Mouse (Mus musculus) CH12.LX (cell line): ENCODE results near the gene Rab11b. TPM values are rescaled to one million over a fixed set of nuclear protein-coding genes. Genes with fewer than 3 reads are reported as not detected.

Source experiments
- DNase-seq: peaks from one replicate; pipeline ENCODE4 v3.0.0-alpha.2; 2013; ENCODE audit errors: extremely low read depth
- H3K27ac ChIP-seq: 2 replicates; pipeline ENCODE4 v1.5.1; 2012; ENCODE audit warnings: low read depth, mild to moderate bottlenecking, control low read depth, moderate library complexity; ENCODE audit not compliant: insufficient read depth
- H3K27me3 ChIP-seq: replicated peaks from 2 replicates; pipeline ENCODE3; 2012; ENCODE audit warnings: inconsistent platforms
- H3K36me3 ChIP-seq, 2 experiments: replicated peaks in 1 of 2; 2 replicates each; pipeline versions ENCODE3 to v1.6.1; 2012; ENCODE audit warnings: inconsistent platforms in 1 of 2, low read length in 1 of 2, mild to moderate bottlenecking in 1 of 2, mixed read lengths in 1 of 2, moderate library complexity in 1 of 2; ENCODE audit not compliant: control insufficient read depth in 1 of 2, insufficient read depth in 1 of 2
- H3K4me1 ChIP-seq, 2 experiments: 2 replicates each; pipeline ENCODE4 v1.6.1; 2012; ENCODE audit warnings: inconsistent platforms in 1 of 2, moderate library complexity in 1 of 2; ENCODE audit not compliant: insufficient read depth in 2 of 2, control insufficient read depth in 1 of 2
- H3K4me2 ChIP-seq: 2 replicates; pipeline ENCODE4 v1.6.1; 2012; ENCODE audit warnings: low read depth, mild to moderate bottlenecking, control low read depth; ENCODE audit not compliant: poor library complexity, insufficient read depth, severe bottlenecking
- H3K4me3 ChIP-seq, 3 experiments: fragments of 150-350 bp in 1 of 3; sonication (generic) in 1 of 3; replicated peaks in 1 of 3; 2 replicates each; pipeline versions ENCODE3 to v1.5.1; 2011 to 2012; ENCODE audit warnings: low read depth in 2 of 3, low read length in 2 of 3, mild to moderate bottlenecking in 2 of 3, moderate library complexity in 2 of 3, control low read depth in 1 of 3, improper control_type of control experiment in 1 of 3, inconsistent platforms in 1 of 3, mixed read lengths in 1 of 3; ENCODE audit not compliant: poor library complexity in 1 of 3
- H3K79me2 ChIP-seq: replicated peaks from 2 replicates; pipeline ENCODE4 v1.6.1; 2012; ENCODE audit warnings: mild to moderate bottlenecking, moderate library complexity; ENCODE audit not compliant: control insufficient read depth, poor library complexity, insufficient read depth, severe bottlenecking; ENCODE audit errors: extremely low read depth
- H3K9ac ChIP-seq: 2 replicates; pipeline ENCODE4 v1.6.1; 2012; ENCODE audit warnings: low read depth, mild to moderate bottlenecking, control low read depth, moderate library complexity; ENCODE audit not compliant: insufficient read depth
- H3K9me3 ChIP-seq: replicated peaks from 2 replicates; pipeline ENCODE3; 2012; ENCODE audit warnings: low read length, inconsistent platforms, mixed read lengths
- CHD1 ChIP-seq: IDR thresholded peaks from 2 replicates; pipeline ENCODE4 v1.6.1; 2012; ENCODE audit warnings: low read depth, low read length, improper control_type of control experiment, inconsistent platforms
- E2F4 ChIP-seq: IDR thresholded peaks from 2 replicates; pipeline ENCODE4 v1.6.1; 2011; ENCODE audit warnings: low read depth, low read length, improper control_type of control experiment; ENCODE audit not compliant: insufficient replicate concordance
- ETS1 ChIP-seq: conservative IDR thresholded peaks from 2 replicates; pipeline ENCODE4 v1.6.1; 2012; ENCODE audit warnings: low read depth, mild to moderate bottlenecking, inconsistent platforms, low read length, improper control_type of control experiment, moderate library complexity
- GABPA ChIP-seq: IDR thresholded peaks from 2 replicates; pipeline ENCODE4 v1.6.1; 2012; ENCODE audit warnings: low read depth, low read length, improper control_type of control experiment, inconsistent platforms; ENCODE audit not compliant: insufficient replicate concordance
- IRF4 ChIP-seq: IDR thresholded peaks from 2 replicates; pipeline ENCODE4 v1.6.1; 2014; ENCODE audit warnings: low read depth, mild to moderate bottlenecking, inconsistent platforms, low read length, improper control_type of control experiment
- JUN ChIP-seq: IDR thresholded peaks from 2 replicates; pipeline ENCODE4 v1.6.1; 2011; ENCODE audit warnings: low read depth, mild to moderate bottlenecking, low read length, improper control_type of control experiment, moderate library complexity; ENCODE audit not compliant: insufficient read depth
- JUND ChIP-seq: conservative IDR thresholded peaks from 2 replicates; pipeline ENCODE4 v1.6.1; 2011; ENCODE audit warnings: low read depth, low read length, improper control_type of control experiment
- KAT2A ChIP-seq: IDR thresholded peaks from 2 replicates; pipeline ENCODE4 v1.6.1; 2012; ENCODE audit warnings: low read length, improper control_type of control experiment, inconsistent platforms; ENCODE audit not compliant: insufficient replicate concordance
- MAFK ChIP-seq: IDR thresholded peaks from 2 replicates; pipeline ENCODE4 v1.6.1; 2011; ENCODE audit warnings: low read length, improper control_type of control experiment; ENCODE audit not compliant: insufficient replicate concordance
- MAX ChIP-seq: IDR thresholded peaks from 2 replicates; pipeline ENCODE4 v1.6.1; 2011; ENCODE audit warnings: low read length, improper control_type of control experiment
- MEF2A ChIP-seq: IDR thresholded peaks from 2 replicates; pipeline ENCODE4 v1.6.1; 2014; ENCODE audit warnings: low read depth, mild to moderate bottlenecking, inconsistent platforms, low read length, improper control_type of control experiment, borderline replicate concordance
- NELFE ChIP-seq: IDR thresholded peaks from 2 replicates; pipeline ENCODE4 v1.6.1; 2011; ENCODE audit warnings: low read depth, low read length, improper control_type of control experiment
- NRF1 ChIP-seq: IDR thresholded peaks from 2 replicates; pipeline ENCODE4 v1.6.1; 2014; ENCODE audit warnings: low read depth, mild to moderate bottlenecking, inconsistent platforms, low read length, improper control_type of control experiment, moderate library complexity
- PAX5 ChIP-seq: IDR thresholded peaks from 2 replicates; pipeline ENCODE4 v1.6.1; 2012; ENCODE audit warnings: low read length, inconsistent platforms, mixed read lengths
- POLR2A ChIP-seq: IDR thresholded peaks from 2 replicates; pipeline ENCODE4 v1.6.1; 2011; ENCODE audit warnings: low read depth, mild to moderate bottlenecking, improper control_type of control experiment, low read length
- POLR2AphosphoS2 ChIP-seq: IDR thresholded peaks from 2 replicates; pipeline ENCODE4 v1.6.1; 2011; ENCODE audit warnings: low read depth, low read length, improper control_type of control experiment
- RAD21 ChIP-seq: IDR thresholded peaks from 2 replicates; pipeline ENCODE4 v1.6.1; 2011; ENCODE audit warnings: low read depth, mild to moderate bottlenecking, low read length, improper control_type of control experiment, moderate library complexity
- RCOR1 ChIP-seq: conservative IDR thresholded peaks from 2 replicates; pipeline ENCODE4 v1.6.1; 2012; ENCODE audit warnings: low read depth, mild to moderate bottlenecking, inconsistent platforms, low read length, improper control_type of control experiment
- SIN3A ChIP-seq: IDR thresholded peaks from 2 replicates; pipeline ENCODE4 v1.6.1; 2012; ENCODE audit warnings: low read length, improper control_type of control experiment, inconsistent platforms
- TCF12 ChIP-seq: IDR thresholded peaks from 2 replicates; pipeline ENCODE4 v1.6.1; 2014; ENCODE audit warnings: low read depth, mild to moderate bottlenecking, inconsistent platforms, low read length, improper control_type of control experiment
- UBTF ChIP-seq: IDR thresholded peaks from 2 replicates; pipeline ENCODE4 v1.6.1; 2012; ENCODE audit warnings: low read depth, mild to moderate bottlenecking, inconsistent platforms, low read length, improper control_type of control experiment, moderate library complexity
- USF1 ChIP-seq: IDR thresholded peaks from 2 replicates; pipeline ENCODE4 v1.6.1; 2014; ENCODE audit warnings: low read depth, mild to moderate bottlenecking, inconsistent platforms, low read length, improper control_type of control experiment
- ZC3H11A ChIP-seq: IDR thresholded peaks from 2 replicates; pipeline ENCODE4 v1.6.1; 2012; ENCODE audit warnings: low read depth, mild to moderate bottlenecking, inconsistent platforms, low read length, improper control_type of control experiment
- ZMIZ1 ChIP-seq: IDR thresholded peaks from 2 replicates; pipeline ENCODE4 v1.6.1; 2012; ENCODE audit warnings: low read depth, mild to moderate bottlenecking, inconsistent platforms, low read length, improper control_type of control experiment
- dilution Hi-C: fragments of 300-500 bp; cut with MboI; formaldehyde crosslinking; loops from 2 replicates; pipeline ENCODE4 v1.14.3; 2020; ENCODE audit warnings: low sequenced_read_pairs; ENCODE audit not compliant: extremely low pct_unique_long_range_greater_than_20kb, extremely low pct_ligation_motif_present
- in situ Hi-C: fragments of 300-500 bp; cut with MboI; formaldehyde crosslinking; loops from 3 replicates; pipeline ENCODE4 v1.14.3; 2019; ENCODE audit warnings: low sequenced_read_pairs, low pct_ligation_motif_present, low pct_unique_long_range_greater_than_20kb, mixed read lengths
- polyA plus RNA-seq: library from polyadenylated mRNA; unstranded; fragments of >175 nt; gene quantifications from 2 replicates; pipeline ENCODE4 v1.2.1, GENCODE M21; 2012; ENCODE audit warnings: low read depth; ENCODE audit not compliant: insufficient read length
- total RNA-seq, 2 experiments: library from RNA; depleted of rRNA; stranded (reverse); fragments of 300-350 nt in 1 of 2; fragments of >200 nt in 1 of 2; gene quantifications; 2 replicates each; pipeline ENCODE4 v1.2.3; 2012 to 2014

Rab11b gene
- total and polyA plus RNA-seq, 3 experiments = 17.4 to 57.9 (median 32.7) TPM

- DNase-seq = peak; percentile 92
- H3K79me2 ChIP-seq = peaks cover 18% of the 10 kb centered on the region
- peak overlapping the region; percentile 32; the same call in 1 of the 2 replicates for H3K4me2 ChIP-seq
- in situ Hi-C loops (no loop called here), dilution Hi-C loops (no loop called here)
- H3K9ac ChIP-seq = peak overlapping the region; percentile 98
- H3K4me3 ChIP-seq = peak overlapping the region; percentile 78 to 97 (median 90)
- H3K9me3 ChIP-seq = no peaks in the 10 kb centered on the region
- H3K27ac ChIP-seq = peak overlapping the region; percentile 94
- peak; percentile 62 for TF ChIP-seq NELFE
- TF ChIP-seq KAT2A = no peak
- TF ChIP-seq ZMIZ1 = no peak
- TF ChIP-seq ETS1 = no peak
- TF ChIP-seq RAD21 = no peak
- no peak for TF ChIP-seq MEF2A
- TF ChIP-seq PAX5 = no peak
- TF ChIP-seq POLR2A = peak; percentile 73
- 0 out of 2 replicates have a peak, but pooled peaks have one; percentile 62 for TF ChIP-seq TCF12
- TF ChIP-seq E2F4 = no peak
- no peak; the same call in 1 of the 2 replicates for TF ChIP-seq IRF4
- TF ChIP-seq UBTF = 0 out of 2 replicates have a peak, but pooled peaks have one; percentile 47
- TF ChIP-seq SIN3A = peak; percentile 58
- no peak for TF ChIP-seq POLR2AphosphoS2
- H3K36me3 ChIP-seq = peaks cover 3 to 29% of the 10 kb centered on the region in 2 experiments
- H3K4me1 ChIP-seq = peaks cover 0 to 40% of the 10 kb centered on the region in 2 experiments; a peak in 2 of 4 replicates
- no peaks in the 10 kb centered on the region for H3K27me3 ChIP-seq
These were observed 519 bp downstream of the Rab11b start for GRCm38 (mm10) chr17:33759767-33760254.

GRCm38 (mm10) chr17:33757231-33757630 is 3.1 kb downstream of the Rab11b start:
- in situ Hi-C loops = no loop called here
- dilution Hi-C loops = no loop called here
- no peak for DNase-seq
- no peaks in the 10 kb centered on the region for H3K27me3 ChIP-seq
- H3K27ac ChIP-seq = no peak overlapping the region
- H3K9me3 ChIP-seq = no peaks in the 10 kb centered on the region
- no peak overlapping the region for H3K9ac ChIP-seq
- no peak overlapping the region for H3K4me2 ChIP-seq
- peaks cover 30% of the 10 kb centered on the region for H3K79me2 ChIP-seq
- no peak overlapping the region for H3K4me3 ChIP-seq
- peaks cover 0 to 44% of the 10 kb centered on the region in 2 experiments; a peak in 2 of 4 replicates for H3K4me1 ChIP-seq
- H3K36me3 ChIP-seq = peaks cover 6 to 50% of the 10 kb centered on the region in 2 experiments
- no peak for TF ChIP-seq MAFK
- no peak for TF ChIP-seq JUN
- TF ChIP-seq UBTF = no peak
- no peak for TF ChIP-seq RCOR1
- TF ChIP-seq ZMIZ1 = no peak
- no peak for TF ChIP-seq TCF12
- no peak for TF ChIP-seq ZC3H11A
- TF ChIP-seq MAX = no peak
- no peak for TF ChIP-seq KAT2A
- TF ChIP-seq POLR2A = no peak
- TF ChIP-seq MEF2A = no peak
- no peak for TF ChIP-seq GABPA
- no peak for TF ChIP-seq NRF1
- no peak for TF ChIP-seq PAX5
- TF ChIP-seq SIN3A = no peak
- TF ChIP-seq POLR2AphosphoS2 = no peak
- no peak for TF ChIP-seq JUND
- TF ChIP-seq CHD1 = no peak
- TF ChIP-seq USF1 = no peak
